Mouse (Mus musculus): ENCODE data around the gene Dppa4. TPM values are rescaled to one million over a fixed set of nuclear protein-coding genes. Genes with fewer than 3 reads are reported as not detected.

The Dppa4 gene
- polyA plus RNA-seq, 1 experiment from 2014 or later, result not detected

Other genes with a start within 250 kb of the Dppa4 start
- gene Dppa2, start 20.2 kb downstream of the Dppa4 start, polyA plus RNA-seq (2014; fragmentation: Nextera tagmentation; extraction: Ambion mirVana), result not detected in 2 replicates
- not detected in 2 replicates for gene Gm5485, start 128.7 kb downstream of the Dppa4 start, polyA plus RNA-seq (2014; fragmentation: Nextera tagmentation; extraction: Ambion mirVana)
- 0.10 TPM in 1 of 2 replicates, not detected in the other for gene Morc1, start 147.5 kb downstream of the Dppa4 start, polyA plus RNA-seq (2014; fragmentation: Nextera tagmentation; extraction: Ambion mirVana)